Mouse (Mus musculus): Measurements from ENCODE around the gene Dxo.

The Dxo gene

GRCm38 (mm10) chr17:34836155-34836855 lies 514 bp upstream of the Dxo start:
- DNase-seq: no peak

GRCm38 (mm10) chr17:34837464-34838324 lies 875 bp downstream of the Dxo start:
- peak in 1 of 2 experiments; percentile 26 for DNase-seq

- no peak for DNase-seq
Observed at GRCm38 (mm10) chr17:34838785-34839184, 2.0 kb downstream of the Dxo start.

- no peak for DNase-seq
Observed at GRCm38 (mm10) chr17:34840736-34841307, 4.0 kb downstream of the Dxo start.

- DNase-seq: no peak
Observed at GRCm38 (mm10) chr17:34844884-34845283, 8.1 kb downstream of the Dxo start.

GRCm38 (mm10) chr17:34847192-34847591 lies 10.4 kb downstream of the Dxo start:
- no peak for DNase-seq

GRCm38 (mm10) chr17:34847615-34848014 lies 10.8 kb downstream of the Dxo start:
- no peak for DNase-seq

- peak; percentile 96 to 99 for DNase-seq
Observed at GRCm38 (mm10) chr17:34849722-34850516, 13.1 kb downstream of the Dxo start, which contains the start of the genes Skiv2l and Nelfe. Skiv2l (minus strand) TSS chr17:34850210. Nelfe (plus strand) TSS chr17:34850391.

- no peak for DNase-seq
Observed at GRCm38 (mm10) chr17:34850517-34851125, 13.8 kb downstream of the Dxo start.

GRCm38 (mm10) chr17:34853511-34853910 lies 16.7 kb downstream of the Dxo start:
- no peak for DNase-seq

GRCm38 (mm10) chr17:34854761-34855160 lies 17.9 kb downstream of the Dxo start:
- DNase-seq: no peak

GRCm38 (mm10) chr17:34855825-34856224 lies 19.0 kb downstream of the Dxo start:
- DNase-seq: peak; percentile 38 to 44

GRCm38 (mm10) chr17:34858670-34859069 lies 21.9 kb downstream of the Dxo start:
- DNase-seq: no peak

- DNase-seq: no peak
Observed at GRCm38 (mm10) chr17:34860514-34860913, 23.7 kb downstream of the Dxo start.

- no peak for DNase-seq
Observed at GRCm38 (mm10) chr17:34861704-34862415, 25.0 kb downstream of the Dxo start.

GRCm38 (mm10) chr17:34862416-34863081 lies 25.7 kb downstream of the Dxo start, which contains the start of gene Cfb:
Cfb (minus strand) TSS chr17:34862518.
- DNase-seq: no peak

- no peak for DNase-seq
Observed at GRCm38 (mm10) chr17:34865981-34866380, 29.2 kb downstream of the Dxo start.

GRCm38 (mm10) chr17:34874321-34874720 lies 37.5 kb downstream of the Dxo start:
- DNase-seq: no peak

- no peak for DNase-seq
Observed at GRCm38 (mm10) chr17:34879336-34879879, 42.6 kb downstream of the Dxo start, which contains the start of gene Zbtb12. Zbtb12 (plus strand) TSS chr17:34879483.

GRCm38 (mm10) chr17:34881166-34881565 lies 44.3 kb downstream of the Dxo start:
- DNase-seq: no peak
